Mouse (Mus musculus): ENCODE measurements at regions not wholly inside any gene's neighbourhood (a gene's known extent, or its start where the extent isn't known, plus 50 kb on each side); places are given as distances from the start of the nearest gene placed in this dataset.

DNA sequence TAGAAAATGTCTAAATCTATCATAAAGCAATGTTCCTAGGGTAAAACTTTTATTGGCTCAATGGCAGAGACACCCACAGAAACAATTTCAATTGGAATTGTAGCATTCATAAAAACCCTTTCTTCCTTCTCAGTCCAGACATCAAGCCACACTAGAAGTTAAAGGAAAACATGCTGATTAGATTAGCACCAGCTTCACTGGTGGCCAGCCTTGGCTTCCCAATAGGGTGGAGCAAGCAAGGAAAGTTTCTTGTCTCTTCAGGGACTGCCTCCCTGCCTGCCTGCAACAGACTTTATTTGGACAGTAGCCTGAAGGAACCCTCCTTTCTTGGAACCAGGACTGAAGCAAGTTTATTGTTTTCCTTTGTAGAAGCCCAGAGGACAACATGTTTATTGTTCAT is 289.0 kb upstream of the Mef2c start:
- no peak for DNase-seq (ENCODE audit: low spot score in 2 of 2)

DNA sequence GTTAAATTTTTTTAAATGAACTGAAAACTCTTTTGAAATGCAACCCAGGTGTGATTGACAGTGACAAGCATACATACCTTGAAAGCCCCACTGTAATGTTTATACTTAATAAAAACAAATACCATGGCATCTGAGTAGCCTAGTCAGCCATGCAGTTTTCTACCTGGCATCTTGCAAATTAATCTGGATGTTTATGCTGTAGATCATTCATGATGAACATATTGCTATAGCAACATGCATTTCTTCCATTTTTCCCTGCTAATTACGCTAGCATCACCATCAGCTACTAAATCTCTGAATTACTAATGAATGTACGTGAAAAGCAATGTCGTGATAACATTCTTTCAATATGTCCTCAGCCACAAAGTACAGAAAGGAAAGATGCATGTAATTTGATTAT is 287.4 kb upstream of the Mef2c start:
- no peak for DNase-seq (ENCODE audit: low spot score in 2 of 2)

- no peak for DNase-seq (ENCODE audit: low spot score in 2 of 2)
Observed at GRCm38 (mm10) chr13:83252452-83252851, 251.4 kb upstream of the Mef2c start.

- no peak for DNase-seq (ENCODE audit: low spot score in 2 of 2)
Observed at GRCm38 (mm10) chr13:83266591-83266990, 237.2 kb upstream of the Mef2c start.

- DNase-seq (ENCODE audit: low spot score in 2 of 2), result no peak
Observed at GRCm38 (mm10) chr13:83268663-83269062, 235.2 kb upstream of the Mef2c start.

- DNase-seq (ENCODE audit: low spot score in 2 of 2), result no peak
Observed at GRCm38 (mm10) chr13:83278695-83279094, 225.1 kb upstream of the Mef2c start.

DNA sequence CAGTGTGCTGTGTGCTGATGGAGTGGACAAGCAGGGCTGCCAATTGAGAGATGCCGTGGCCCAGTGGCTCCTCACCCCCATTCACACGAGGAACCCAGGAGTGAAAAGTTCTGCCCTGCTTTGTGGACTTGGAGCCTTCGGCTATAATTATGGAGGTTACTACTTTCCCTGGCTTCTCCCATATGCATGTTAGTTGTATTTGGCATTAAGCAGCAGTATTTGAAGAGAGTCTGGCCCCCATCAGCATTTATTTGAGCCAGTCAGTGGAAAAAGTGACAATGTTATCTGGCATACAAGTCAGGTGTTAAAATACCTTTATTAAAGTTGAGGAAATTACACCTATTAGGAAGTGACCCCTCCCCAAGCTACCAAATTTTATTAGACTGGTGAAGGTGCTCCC is 196.1 kb upstream of the Mef2c start:
- DNase-seq (ENCODE audit: low spot score in 2 of 2), result no peak

- DNase-seq (ENCODE audit: low spot score in 2 of 2), result no peak
Observed at GRCm38 (mm10) chr13:83328488-83328887, 175.3 kb upstream of the Mef2c start.

GRCm38 (mm10) chr13:83333728-83334127 is 170.1 kb upstream of the Mef2c start:
- DNase-seq (ENCODE audit: low spot score in 2 of 2), result no peak

- DNase-seq (ENCODE audit: low spot score in 2 of 2), result peak; percentile 49 to 68
Observed at GRCm38 (mm10) chr13:83344611-83345319, 159.1 kb upstream of the Mef2c start.

DNA sequence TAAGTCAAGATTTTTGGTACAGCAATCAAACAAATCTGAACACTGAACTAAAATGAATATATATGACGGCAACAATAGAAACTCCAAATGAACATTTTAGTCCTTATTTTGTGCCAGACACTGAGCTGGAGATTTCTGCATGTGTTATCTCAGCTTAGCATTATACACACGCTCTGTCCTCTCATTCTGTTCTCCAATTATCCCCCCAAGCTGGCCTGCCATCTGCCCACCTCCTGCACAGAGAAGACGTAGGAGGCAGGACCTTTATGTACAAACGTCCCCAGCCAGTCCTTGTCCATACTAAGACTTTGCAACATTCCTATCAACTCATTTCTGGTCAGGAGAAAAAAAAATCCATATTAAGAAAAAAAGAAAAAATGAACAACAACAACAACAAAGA is 148.5 kb upstream of the Mef2c start:
- no peak for DNase-seq (ENCODE audit: low spot score in 2 of 2)

DNA sequence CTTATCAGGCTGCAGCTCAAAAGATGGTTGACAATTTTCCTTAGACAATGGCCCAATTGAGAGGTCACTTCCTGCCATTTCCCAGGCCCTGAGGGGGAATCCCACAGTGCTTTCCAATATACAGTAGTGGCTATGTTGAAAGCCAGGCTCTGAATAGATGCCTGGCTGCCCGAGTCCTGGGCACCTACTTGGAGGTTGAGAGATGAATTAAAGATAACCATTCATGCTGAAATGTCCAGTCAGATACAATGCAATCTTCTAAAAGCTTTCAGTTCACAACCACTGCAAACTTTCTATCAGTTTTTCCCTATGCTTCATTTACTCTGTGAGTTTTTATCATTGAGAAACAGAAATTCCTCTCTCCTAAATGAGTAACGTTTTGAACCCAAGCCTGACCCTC is 143.3 kb upstream of the Mef2c start:
- DNase-seq (ENCODE audit: low spot score in 2 of 2), result no peak

DNA sequence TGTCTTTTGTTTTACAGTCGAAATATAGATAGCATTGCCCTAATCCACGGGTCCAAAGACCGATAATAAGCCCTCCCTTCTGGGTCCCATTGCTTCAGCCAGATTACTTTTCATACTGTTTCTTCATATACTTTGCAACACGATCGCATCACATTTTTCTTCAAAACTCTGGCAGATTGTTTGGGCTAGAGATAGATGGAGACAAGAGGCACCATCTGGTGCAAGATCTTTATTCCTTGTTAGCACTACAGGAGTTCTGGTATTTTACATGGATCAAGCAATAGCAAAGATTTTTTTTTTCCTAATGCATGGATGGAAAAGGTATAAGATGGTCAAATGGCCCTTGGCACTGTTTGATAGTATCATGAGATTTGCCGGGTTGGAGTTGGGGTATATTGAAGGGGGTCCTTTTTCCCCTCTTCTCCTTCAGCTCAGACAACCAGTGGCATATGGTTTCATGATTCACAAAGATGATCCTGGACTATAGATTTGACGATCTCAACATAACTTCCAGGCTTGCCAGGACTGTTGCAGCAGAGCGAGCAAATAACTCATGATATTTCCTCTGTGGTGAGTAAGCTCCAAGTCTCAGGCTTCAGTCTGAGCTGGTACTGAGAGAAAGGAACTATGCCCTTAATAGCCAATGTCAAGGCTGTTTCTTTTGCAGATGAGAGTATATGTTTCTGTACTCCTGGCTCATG is 127.6 kb upstream of the Mef2c start:
- DNase-seq (ENCODE audit: low spot score in 2 of 2), result no peak

GRCm38 (mm10) chr13:83378644-83379043 is 125.2 kb upstream of the Mef2c start:
- no peak for DNase-seq (ENCODE audit: low spot score in 2 of 2)

- peak; percentile 17 to 32 for DNase-seq (ENCODE audit: low spot score in 2 of 2)
Observed at GRCm38 (mm10) chr13:83382609-83383008, 121.2 kb upstream of the Mef2c start.

- no peak for DNase-seq (ENCODE audit: low spot score in 2 of 2)
Observed at GRCm38 (mm10) chr13:83394773-83395172, 109.1 kb upstream of the Mef2c start.

GRCm38 (mm10) chr13:83399381-83399780 is 104.5 kb upstream of the Mef2c start:
- no peak for DNase-seq (ENCODE audit: low spot score in 2 of 2)

GRCm38 (mm10) chr13:83439619-83440436 is 64.0 kb upstream of the Mef2c start:
- DNase-seq (ENCODE audit: low spot score in 2 of 2), result no peak

GRCm38 (mm10) chr13:83444277-83444676 is 59.6 kb upstream of the Mef2c start:
- no peak for DNase-seq (ENCODE audit: low spot score in 2 of 2)

DNA sequence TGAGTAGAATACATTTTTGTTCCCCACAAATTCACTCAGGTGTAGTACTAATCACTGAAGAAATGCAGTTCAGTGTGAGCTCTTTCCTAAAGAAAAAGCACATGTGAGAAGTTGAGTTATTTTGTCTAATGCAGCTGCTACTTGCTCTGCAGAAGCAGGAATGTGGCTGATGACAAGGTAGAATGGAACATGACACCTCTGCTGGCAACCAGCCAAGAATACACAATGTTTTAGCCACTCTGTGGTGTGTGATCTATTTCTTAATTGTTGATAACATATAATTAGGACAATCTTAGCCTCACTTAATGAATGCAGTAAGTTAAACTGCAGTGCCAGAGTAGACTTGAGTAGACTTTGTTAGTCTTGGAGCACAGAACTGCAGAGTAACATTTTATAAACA is 53.0 kb upstream of the Mef2c start:
- no peak for DNase-seq (ENCODE audit: low spot score in 2 of 2)

GRCm38 (mm10) chr13:83452987-83453386 is 50.8 kb upstream of the Mef2c start:
- no peak for DNase-seq (ENCODE audit: low spot score in 2 of 2)

Data from spleen, postnatal 36 days (tissue).